Mouse (Mus musculus): ENCODE measurements around the gene Zbtb44. TPM values are rescaled to one million over a fixed set of nuclear protein-coding genes. Genes with fewer than 3 reads are reported as not detected.

The Zbtb44 gene
- 11.3 TPM for polyA plus RNA-seq (2021)

GRCm38 (mm10) chr9:31030532-31031413 is at the start of gene Zbtb44:
Zbtb44 (plus strand) TSS chr9:31030644.
- ATAC-seq (peak; percentile 77), DNase-seq (ENCODE audit: low read depth, low spot score) (no peak)
- no peak for TF ChIP-seq CTCF (IDR thresholded peaks at IDR 0.05)
- H3K27me3 ChIP-seq, result no peaks in the 10 kb centered on the region
- POLR2A ChIA-PET, result no interaction called here
- in situ Hi-C loops (cut with MboI; ENCODE audit: low pct_unique_long_range_greater_than_20kb), result no loop called here
- CTCF ChIA-PET, result no interaction called here

- DNase-seq (ENCODE audit: low read depth, low spot score) (peak; percentile 95), ATAC-seq (peak; percentile 97)
- no peak for TF ChIP-seq CTCF (IDR thresholded peaks at IDR 0.05)
- in situ Hi-C loops (cut with MboI; ENCODE audit: low pct_unique_long_range_greater_than_20kb), result no loop called here
- ChIA-PET POLR2A (interaction anchor here (0.5 kb wide), 1 partner anchor 560 kb away, joined by 3 read pairs; no protein-coding TSS in a partner anchor), CTCF (no interaction called here)
- H3K27me3 ChIP-seq, result peaks cover 75% of the 10 kb centered on the region
These were observed 44.7 kb upstream of the Zbtb44 start for GRCm38 (mm10) chr9:30985782-30986181.

- ChIA-PET POLR2A (no interaction called here), CTCF (no interaction called here)
- H3K27me3 ChIP-seq, result peaks cover 60% of the 10 kb centered on the region
- ATAC-seq (no peak), DNase-seq (ENCODE audit: low read depth, low spot score) (no peak)
- in situ Hi-C loops (cut with MboI; ENCODE audit: low pct_unique_long_range_greater_than_20kb), result no loop called here
- TF ChIP-seq CTCF (IDR thresholded peaks at IDR 0.05), result no peak
These were observed 37.3 kb upstream of the Zbtb44 start for GRCm38 (mm10) chr9:30993106-30993505.

- ATAC-seq (no peak), DNase-seq (ENCODE audit: low read depth, low spot score) (no peak)
- POLR2A ChIA-PET, result no interaction called here
- CTCF ChIA-PET, result no interaction called here
- TF ChIP-seq CTCF (IDR thresholded peaks at IDR 0.05), result no peak
- in situ Hi-C loops (cut with MboI; ENCODE audit: low pct_unique_long_range_greater_than_20kb), result no loop called here
- peaks cover 43% of the 10 kb centered on the region for H3K27me3 ChIP-seq
These were observed 33.6 kb upstream of the Zbtb44 start for GRCm38 (mm10) chr9:30996590-30997562.

GRCm38 (mm10) chr9:31000641-31001040 is 29.8 kb upstream of the Zbtb44 start:
- no peak for DNase-seq (ENCODE audit: low read depth, low spot score)
- no peak for ATAC-seq
- H3K27me3 ChIP-seq, result peaks cover 35% of the 10 kb centered on the region
- POLR2A ChIA-PET, result no interaction called here
- CTCF ChIA-PET, result no interaction called here
- no peak for TF ChIP-seq CTCF (IDR thresholded peaks at IDR 0.05)
- in situ Hi-C loops (cut with MboI; ENCODE audit: low pct_unique_long_range_greater_than_20kb), result no loop called here

- ATAC-seq (no peak), DNase-seq (ENCODE audit: low read depth, low spot score) (no peak)
- ChIA-PET POLR2A (no interaction called here), CTCF (no interaction called here)
- no peak for TF ChIP-seq CTCF (IDR thresholded peaks at IDR 0.05)
- peaks cover 23% of the 10 kb centered on the region for H3K27me3 ChIP-seq
- in situ Hi-C loops (cut with MboI; ENCODE audit: low pct_unique_long_range_greater_than_20kb), result no loop called here
These were observed 27.9 kb upstream of the Zbtb44 start for GRCm38 (mm10) chr9:31002528-31002927.

GRCm38 (mm10) chr9:31009334-31009733 is 21.1 kb upstream of the Zbtb44 start:
- ATAC-seq, result no peak
- CTCF ChIA-PET, result no interaction called here
- peaks cover 12% of the 10 kb centered on the region for H3K27me3 ChIP-seq
- no peak for TF ChIP-seq CTCF (IDR thresholded peaks at IDR 0.05)
- POLR2A ChIA-PET, result no interaction called here
- in situ Hi-C loops (cut with MboI; ENCODE audit: low pct_unique_long_range_greater_than_20kb), result no loop called here
- DNase-seq (ENCODE audit: low read depth, low spot score), result no peak

GRCm38 (mm10) chr9:31010040-31010439 is 20.4 kb upstream of the Zbtb44 start:
- TF ChIP-seq CTCF (IDR thresholded peaks at IDR 0.05), result no peak
- ChIA-PET POLR2A (no interaction called here), CTCF (no interaction called here)
- peaks cover 14% of the 10 kb centered on the region for H3K27me3 ChIP-seq
- ATAC-seq, result no peak
- DNase-seq (ENCODE audit: low read depth, low spot score), result no peak
- in situ Hi-C loops (cut with MboI; ENCODE audit: low pct_unique_long_range_greater_than_20kb), result no loop called here

- no peak for ATAC-seq
- POLR2A ChIA-PET, result interaction anchor here (0.5 kb wide), 1 partner anchor 667 kb away, joined by 3 read pairs; no protein-coding TSS in a partner anchor
- H3K27me3 ChIP-seq, result peaks cover 12% of the 10 kb centered on the region
- in situ Hi-C loops (cut with MboI; ENCODE audit: low pct_unique_long_range_greater_than_20kb), result no loop called here
- no peak for TF ChIP-seq CTCF (IDR thresholded peaks at IDR 0.05)
- CTCF ChIA-PET, result no interaction called here
- DNase-seq (ENCODE audit: low read depth, low spot score), result no peak
These were observed 19.7 kb upstream of the Zbtb44 start for GRCm38 (mm10) chr9:31010749-31011148.

GRCm38 (mm10) chr9:31011533-31011932 is 18.9 kb upstream of the Zbtb44 start:
- ATAC-seq (no peak), DNase-seq (ENCODE audit: low read depth, low spot score) (no peak)
- in situ Hi-C loops (cut with MboI; ENCODE audit: low pct_unique_long_range_greater_than_20kb), result no loop called here
- POLR2A ChIA-PET, result no interaction called here
- CTCF ChIA-PET, result no interaction called here
- no peak for TF ChIP-seq CTCF (IDR thresholded peaks at IDR 0.05)
- H3K27me3 ChIP-seq, result peaks cover 12% of the 10 kb centered on the region

GRCm38 (mm10) chr9:31012674-31013073 is 17.8 kb upstream of the Zbtb44 start:
- POLR2A ChIA-PET, result no interaction called here
- TF ChIP-seq CTCF (IDR thresholded peaks at IDR 0.05), result no peak
- ATAC-seq (no peak), DNase-seq (ENCODE audit: low read depth, low spot score) (no peak)
- CTCF ChIA-PET, result no interaction called here
- peaks cover 12% of the 10 kb centered on the region for H3K27me3 ChIP-seq
- in situ Hi-C loops (cut with MboI; ENCODE audit: low pct_unique_long_range_greater_than_20kb), result no loop called here

Data from Patski (cell line).